Mouse (Mus musculus) small intestine, adult 2 months (tissue): Measurements from ENCODE around the gene Fam76b.

Source experiments
- CTCF ChIP-seq: fragments of 200-500 bp; IDR thresholded peaks from 2 replicates; pipeline ENCODE4 v1.5.1; 2012; ENCODE audit warnings: low read depth, mild to moderate bottlenecking, control low read depth, inconsistent platforms, low read length, moderate library complexity, mixed read lengths; ENCODE audit not compliant: insufficient replicate concordance, insufficient read length; ENCODE audit errors: extremely low read depth
- POLR2A ChIP-seq: fragments of 200-500 bp; IDR thresholded peaks from 2 replicates; pipeline ENCODE4 v1.6.1; 2012; ENCODE audit warnings: low read depth, mild to moderate bottlenecking, control low read depth, inconsistent platforms, low read length, moderate library complexity

GRCm38 (mm10) chr9:13825896-13826295, 1.6 kb upstream of the Fam76b start:
- no peak for TF ChIP-seq POLR2A
- no peak for TF ChIP-seq CTCF
